Mouse (Mus musculus) hindlimb bud, embryonic 11.5 days (tissue): Measurements from ENCODE around the gene Olfr723.
"Not testable (repeated sequence)": the region's sequence is repeated elsewhere in the genome, so short reads cannot be mapped to it uniquely, and the experiment has no call there.

Experiments used
- DNase-seq: peaks from one replicate; pipeline ENCODE4 v3.0.0-alpha.2; 2012; ENCODE audit warnings: low read depth, low spot score; ENCODE audit errors: extremely low spot score

Olfr723 gene

DNA sequence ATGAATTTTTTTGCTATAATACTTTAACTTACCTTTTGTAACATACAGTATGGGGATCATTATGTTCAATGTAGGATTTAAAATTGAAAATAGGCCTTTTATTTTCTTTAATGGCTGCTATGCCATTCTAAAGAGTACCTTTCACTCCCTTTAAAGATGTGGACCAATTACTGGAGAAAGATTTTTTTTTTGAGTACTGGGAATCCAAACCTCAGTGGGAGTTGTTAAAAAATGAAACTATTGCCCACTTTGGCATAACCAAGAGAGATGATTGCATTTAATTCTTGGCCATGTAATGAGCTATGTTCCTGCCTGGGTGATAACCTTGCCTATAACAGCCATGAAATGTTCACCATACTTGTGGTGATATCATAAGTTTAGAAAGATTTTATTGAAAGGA, at the start of gene Olfr723:
TSS of gene Olfr723 (minus strand) at position 101 of the 400 bp plus-strand sequence.
- not testable (repeated sequence) for DNase-seq

DNA sequence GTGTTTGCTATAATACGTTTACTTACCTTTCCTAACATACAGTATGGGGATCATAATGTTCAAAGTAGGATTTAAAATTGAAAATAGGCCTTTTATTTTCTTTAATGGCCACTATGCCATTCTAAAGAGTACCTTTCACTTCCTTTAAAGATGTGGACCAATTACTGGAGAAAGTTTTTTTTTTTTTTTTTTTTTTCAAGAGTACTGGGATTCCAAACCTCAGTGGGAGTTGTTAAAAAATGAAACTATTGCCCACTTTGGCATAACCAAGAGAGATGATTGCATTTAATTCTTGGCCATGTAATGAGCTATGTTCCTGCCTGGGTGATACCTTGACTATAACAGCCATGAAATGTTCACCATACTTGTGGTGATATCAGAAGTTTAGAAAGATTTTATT, 31.6 kb upstream of the Olfr723 start, which contains the start of gene Olfr724:
TSS of gene Olfr724 (minus strand) at position 101 of the 400 bp plus-strand sequence.
- DNase-seq = not testable (repeated sequence)

DNA sequence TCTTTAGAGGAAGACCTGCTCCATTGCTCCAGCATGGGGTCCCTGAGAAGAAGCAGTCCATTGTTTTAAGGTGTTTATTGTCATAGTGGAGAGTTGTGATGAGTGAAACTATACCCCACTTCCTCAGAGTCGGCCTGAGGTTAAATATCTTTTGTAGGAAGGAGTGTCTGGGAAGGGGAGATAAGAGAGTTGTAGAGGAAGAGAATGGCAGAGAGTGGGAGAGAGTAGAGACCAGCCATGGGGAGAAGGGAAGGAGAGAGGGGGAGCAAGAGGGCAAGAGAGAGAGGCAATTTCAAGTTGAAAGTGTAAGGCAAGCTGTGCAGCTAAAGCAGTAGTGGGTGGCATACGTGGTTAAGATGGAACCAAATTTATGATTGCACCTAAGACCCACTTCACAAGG, 24.3 kb upstream of the Olfr723 start:
- DNase-seq = no peak

DNA sequence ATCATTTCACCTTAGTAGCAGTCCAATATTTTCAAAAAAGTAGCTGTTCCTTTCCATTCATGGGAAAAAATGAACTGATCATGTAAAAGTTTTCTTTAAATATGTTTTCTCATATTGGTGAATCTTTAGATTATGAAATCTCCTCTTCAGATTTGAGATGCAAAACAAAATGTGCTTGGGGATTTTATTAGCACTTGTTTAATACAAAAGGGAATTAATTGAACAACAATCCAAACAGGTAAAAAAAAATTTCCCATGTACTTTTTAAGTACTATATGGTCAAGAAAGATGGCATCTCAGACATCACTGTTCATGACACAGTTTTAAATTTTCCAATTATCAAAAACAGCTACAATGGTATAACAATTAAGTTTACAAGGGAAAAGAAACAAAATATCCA, 29.7 kb downstream of the Olfr723 start, which contains the start of gene Olfr722:
TSS of gene Olfr722 (minus strand) at position 101 of the 400 bp plus-strand sequence.
- DNase-seq = no peak
